Mouse (Mus musculus): Measurements from ENCODE around the gene Dlg4.

Gene Dlg4

DNA sequence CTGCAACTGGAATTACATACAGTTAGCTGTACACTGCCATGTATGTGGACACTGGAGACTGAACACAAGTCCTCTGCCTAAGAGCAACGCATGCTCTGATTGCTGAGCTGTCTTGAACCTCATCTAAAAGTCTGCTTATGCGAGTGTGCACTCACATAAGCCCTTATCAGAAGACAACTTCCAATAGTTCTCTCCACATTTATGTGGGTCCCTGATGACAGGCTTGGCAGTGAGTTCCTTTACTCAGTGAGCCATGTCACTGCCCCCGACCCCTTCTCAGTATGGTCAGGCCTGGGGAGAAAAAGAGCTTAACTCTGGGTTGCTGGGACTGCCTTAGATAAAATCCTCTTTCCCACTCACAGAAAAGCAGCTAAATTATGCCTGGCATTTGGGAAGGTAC is at the start of gene Dlg4:
TSS of gene Dlg4 (plus strand) at position 274 of the 400 bp plus-strand sequence.
- no peak for DNase-seq (ENCODE audit: low spot score)

DNA sequence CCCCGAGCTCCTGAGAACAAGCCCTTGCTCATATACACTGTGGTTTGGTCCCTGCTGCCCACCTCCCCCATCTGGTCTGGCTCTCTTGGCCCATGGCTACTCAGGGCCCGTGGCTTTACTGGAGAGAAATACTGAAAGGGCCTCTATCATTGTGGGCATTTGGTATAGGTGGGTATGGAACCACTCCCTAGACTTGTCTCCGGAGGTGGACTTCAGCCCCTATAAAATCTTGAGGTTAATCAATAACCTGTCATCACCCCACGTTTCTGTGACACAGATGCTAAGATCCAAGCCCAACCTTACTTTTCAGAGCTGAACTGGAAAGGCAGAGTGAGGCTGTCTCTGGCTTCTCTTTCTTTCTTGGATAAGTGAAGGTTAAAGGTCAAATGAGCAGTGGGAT is 47.9 kb upstream of the Dlg4 start:
- DNase-seq (ENCODE audit: low spot score), result no peak

GRCm38 (mm10) chr11:69970222-69970621 is 46.5 kb upstream of the Dlg4 start:
- DNase-seq (ENCODE audit: low spot score), result no peak

DNA sequence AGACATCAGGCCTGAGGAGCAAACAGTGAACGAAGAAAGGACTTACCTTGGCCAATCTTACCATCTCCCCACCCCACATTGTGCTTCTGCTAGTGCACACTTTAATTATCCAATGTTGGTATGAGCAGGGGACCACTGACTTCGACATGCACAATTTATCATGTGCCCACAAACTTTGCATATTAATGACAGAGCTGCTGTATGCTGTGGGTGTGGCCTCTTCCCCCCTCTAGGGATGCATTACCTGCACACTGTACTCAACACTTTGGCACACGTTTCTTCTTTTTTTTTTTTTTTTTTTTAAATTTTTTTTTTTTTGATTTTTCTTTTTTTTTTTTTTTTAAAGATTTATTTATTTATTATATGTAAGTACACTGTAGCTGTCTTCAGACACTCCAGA is 46.0 kb upstream of the Dlg4 start:
- no peak for DNase-seq (ENCODE audit: low spot score)

GRCm38 (mm10) chr11:69974907-69975306 is 41.8 kb upstream of the Dlg4 start:
- DNase-seq (ENCODE audit: low spot score), result no peak

- no peak for DNase-seq (ENCODE audit: low spot score)
Observed at GRCm38 (mm10) chr11:69976271-69976670, 40.5 kb upstream of the Dlg4 start.

DNA sequence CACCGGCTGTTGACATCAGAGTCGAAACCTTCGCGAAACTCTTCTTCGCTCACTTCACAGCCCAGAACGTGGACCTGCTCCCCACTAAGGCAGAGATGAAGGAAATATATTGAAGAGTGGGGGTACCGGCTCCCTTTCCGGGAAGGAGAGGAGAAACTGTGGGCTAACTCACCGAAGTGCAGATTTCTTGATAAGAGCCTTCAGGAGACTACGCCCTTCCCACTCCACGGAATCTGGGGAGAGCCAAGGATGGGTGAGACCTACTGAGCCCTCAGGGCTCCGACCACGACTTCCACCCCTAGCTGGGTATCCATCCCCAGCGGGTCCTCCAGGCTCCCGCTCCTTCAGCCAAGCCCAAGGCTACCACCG is 36.9 kb upstream of the Dlg4 start:
- no peak for DNase-seq (ENCODE audit: low spot score)

DNA sequence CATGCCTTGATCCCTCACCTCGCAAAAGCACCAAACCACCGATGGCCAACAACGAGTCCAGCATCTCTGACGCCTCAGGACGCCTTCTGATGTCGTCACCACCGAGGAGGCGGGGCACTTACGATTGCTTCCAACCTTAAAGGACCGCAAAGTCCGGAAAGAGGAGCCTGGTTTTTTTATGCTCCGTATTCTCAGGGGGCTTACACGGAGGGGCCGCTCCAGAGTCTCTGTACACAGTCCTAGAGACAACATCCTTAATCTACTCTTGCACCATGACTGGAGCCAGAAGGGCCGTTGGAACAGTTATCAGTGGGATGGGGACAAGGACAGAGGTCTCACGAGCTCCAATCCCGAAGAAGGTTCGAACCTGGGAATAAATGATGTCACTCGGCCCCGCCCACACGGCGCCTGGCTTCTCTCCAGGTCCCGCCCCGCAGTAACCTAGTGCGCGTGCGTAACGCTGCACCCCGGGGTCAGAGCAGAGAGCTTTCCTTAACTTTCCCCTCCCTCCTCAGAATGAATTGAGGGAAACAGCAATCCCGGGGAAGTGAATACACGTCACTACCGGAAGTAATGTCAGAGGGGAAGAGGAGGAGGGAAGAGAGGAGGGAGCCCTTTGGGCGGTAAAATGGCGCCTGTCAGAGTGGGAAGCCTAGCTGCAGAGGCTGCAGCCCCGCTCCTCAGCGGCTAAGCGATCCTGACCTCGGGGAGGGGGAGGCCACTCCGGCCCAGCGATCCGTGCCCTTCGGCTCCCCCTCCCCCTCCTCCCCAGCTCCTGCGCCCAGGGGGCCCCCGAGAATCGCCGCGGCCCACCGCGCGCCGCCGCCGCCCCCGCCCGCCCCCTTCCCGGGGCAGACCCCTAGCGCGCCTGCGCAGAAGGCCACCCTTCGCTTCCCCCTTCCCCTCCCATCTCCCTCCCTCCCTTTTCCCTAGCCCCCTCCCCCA is 36.3 kb upstream of the Dlg4 start:
- peak; percentile 95 for DNase-seq (ENCODE audit: low spot score)

GRCm38 (mm10) chr11:69981141-69981762 is 35.5 kb upstream of the Dlg4 start, which contains the start of gene Ctdnep1:
Gene Ctdnep1, plus strand, starts transcription at chr11:69981156.
- no peak for DNase-seq (ENCODE audit: low spot score)

DNA sequence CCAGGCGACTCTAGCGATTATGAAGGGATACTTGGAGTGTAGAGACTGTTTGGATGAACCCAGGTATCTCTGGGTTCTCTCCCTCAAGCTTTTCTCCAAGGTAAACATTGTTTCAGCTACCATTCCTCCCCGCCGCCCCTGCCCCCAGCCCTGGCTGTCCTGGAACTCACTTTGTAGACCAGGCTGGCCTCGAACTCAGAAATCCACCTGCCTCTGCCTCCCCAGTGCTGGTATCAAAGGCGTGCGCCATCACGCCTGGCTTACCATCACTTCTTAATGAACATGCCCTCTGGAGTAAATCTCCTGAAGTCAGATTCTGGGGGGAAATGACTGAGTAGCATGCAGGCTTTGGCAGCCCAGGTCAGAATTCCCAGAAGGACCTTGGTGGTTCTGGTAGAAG is 34.5 kb upstream of the Dlg4 start, which contains the start of gene Elp5:
TSS of gene Elp5 (minus strand) at position 293 of the 400 bp plus-strand sequence.
- no peak for DNase-seq (ENCODE audit: low spot score)

- DNase-seq (ENCODE audit: low spot score), result no peak
Observed at GRCm38 (mm10) chr11:69982877-69983276, 33.9 kb upstream of the Dlg4 start.

- DNase-seq (ENCODE audit: low spot score), result no peak
Observed at GRCm38 (mm10) chr11:69983377-69983776, 33.4 kb upstream of the Dlg4 start.

DNA sequence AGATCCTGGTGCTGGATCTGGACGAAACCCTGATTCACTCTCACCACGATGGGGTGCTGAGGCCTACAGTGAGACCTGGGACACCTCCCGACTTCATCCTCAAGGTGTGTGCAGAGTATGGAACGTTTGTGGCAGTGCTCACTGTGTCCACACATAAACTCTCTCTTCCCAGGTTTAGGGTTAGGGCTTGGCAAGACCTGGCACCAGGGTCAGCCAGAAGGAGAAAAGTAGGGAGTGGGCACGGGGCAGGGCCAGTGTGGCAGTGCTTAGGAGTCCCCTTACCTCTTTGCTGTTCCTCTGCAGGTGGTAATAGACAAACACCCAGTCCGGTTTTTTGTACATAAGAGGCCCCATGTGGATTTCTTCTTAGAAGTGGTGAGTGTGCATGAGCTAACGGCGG is 32.3 kb upstream of the Dlg4 start:
- DNase-seq (ENCODE audit: low spot score), result no peak

GRCm38 (mm10) chr11:69989949-69990348 is 26.8 kb upstream of the Dlg4 start:
- DNase-seq (ENCODE audit: low spot score), result no peak

- DNase-seq (ENCODE audit: low spot score), result peak; percentile 93
Observed at GRCm38 (mm10) chr11:69990850-69991691, 25.7 kb upstream of the Dlg4 start, which contains the start of gene Gabarap. Gene Gabarap, plus strand, starts transcription at chr11:69991143.

DNA sequence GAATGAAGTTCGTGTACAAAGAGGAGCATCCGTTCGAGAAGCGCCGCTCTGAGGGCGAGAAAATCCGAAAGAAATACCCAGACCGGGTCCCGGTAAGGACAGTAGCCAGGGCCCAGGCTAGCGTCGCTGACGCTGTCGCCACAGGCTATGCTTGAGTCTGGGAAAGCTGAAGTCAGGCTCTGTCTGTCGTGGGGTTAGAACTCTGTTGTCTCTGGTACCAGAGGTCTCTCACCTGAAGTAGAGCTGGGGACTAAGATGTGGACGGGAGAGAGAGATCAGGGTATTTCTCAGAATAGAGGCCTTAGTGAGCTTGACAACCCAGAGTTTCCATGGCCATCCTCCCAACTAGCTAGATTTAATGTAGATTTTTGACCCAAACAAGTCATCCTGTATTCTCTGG is 25.0 kb upstream of the Dlg4 start:
- DNase-seq (ENCODE audit: low spot score), result no peak

- DNase-seq (ENCODE audit: low spot score), result no peak
Observed at GRCm38 (mm10) chr11:69992396-69992795, 24.3 kb upstream of the Dlg4 start.

GRCm38 (mm10) chr11:69992932-69993331 is 23.8 kb upstream of the Dlg4 start:
- no peak for DNase-seq (ENCODE audit: low spot score)

DNA sequence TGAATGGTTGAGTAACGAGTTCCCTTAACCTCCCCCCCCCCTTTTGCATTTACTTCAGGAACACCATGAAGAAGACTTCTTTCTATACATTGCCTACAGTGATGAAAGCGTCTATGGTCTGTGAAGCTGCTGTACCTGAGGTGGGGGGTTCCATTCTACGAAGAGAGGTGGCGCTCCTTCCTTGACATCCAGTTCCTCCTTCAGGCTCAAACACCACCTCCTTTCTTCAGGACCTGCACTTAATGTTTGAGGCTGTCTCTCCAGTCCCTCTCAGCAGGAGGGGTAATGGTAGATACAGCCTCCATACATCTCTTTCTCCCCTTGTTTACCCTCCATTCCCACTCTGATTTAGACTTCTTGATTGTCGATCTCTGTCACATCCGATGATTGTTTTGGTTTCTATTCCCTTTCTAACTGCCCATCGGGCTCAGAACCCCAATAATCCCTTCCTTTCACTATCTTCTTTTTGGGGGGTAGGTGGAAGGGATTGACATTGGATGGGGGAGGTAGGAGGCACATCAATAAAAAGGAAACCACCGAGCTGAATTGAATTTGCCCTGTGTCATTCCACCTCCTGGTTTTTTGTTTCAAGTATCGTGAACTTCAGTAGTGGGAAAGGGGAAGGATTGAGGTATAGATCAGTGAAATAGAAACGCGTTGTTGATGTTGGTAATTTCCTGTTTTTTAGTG is 22.2 kb upstream of the Dlg4 start:
- DNase-seq (ENCODE audit: low spot score), result no peak

GRCm38 (mm10) chr11:69995391-69995960 is 21.3 kb upstream of the Dlg4 start, which contains the start of gene Phf23:
Gene Phf23, plus strand, starts transcription at chr11:69995777.
- DNase-seq (ENCODE audit: low spot score), result peak; percentile 99
